Mouse (Mus musculus): ENCODE measurements around the gene Susd3.

Gene Susd3

DNA sequence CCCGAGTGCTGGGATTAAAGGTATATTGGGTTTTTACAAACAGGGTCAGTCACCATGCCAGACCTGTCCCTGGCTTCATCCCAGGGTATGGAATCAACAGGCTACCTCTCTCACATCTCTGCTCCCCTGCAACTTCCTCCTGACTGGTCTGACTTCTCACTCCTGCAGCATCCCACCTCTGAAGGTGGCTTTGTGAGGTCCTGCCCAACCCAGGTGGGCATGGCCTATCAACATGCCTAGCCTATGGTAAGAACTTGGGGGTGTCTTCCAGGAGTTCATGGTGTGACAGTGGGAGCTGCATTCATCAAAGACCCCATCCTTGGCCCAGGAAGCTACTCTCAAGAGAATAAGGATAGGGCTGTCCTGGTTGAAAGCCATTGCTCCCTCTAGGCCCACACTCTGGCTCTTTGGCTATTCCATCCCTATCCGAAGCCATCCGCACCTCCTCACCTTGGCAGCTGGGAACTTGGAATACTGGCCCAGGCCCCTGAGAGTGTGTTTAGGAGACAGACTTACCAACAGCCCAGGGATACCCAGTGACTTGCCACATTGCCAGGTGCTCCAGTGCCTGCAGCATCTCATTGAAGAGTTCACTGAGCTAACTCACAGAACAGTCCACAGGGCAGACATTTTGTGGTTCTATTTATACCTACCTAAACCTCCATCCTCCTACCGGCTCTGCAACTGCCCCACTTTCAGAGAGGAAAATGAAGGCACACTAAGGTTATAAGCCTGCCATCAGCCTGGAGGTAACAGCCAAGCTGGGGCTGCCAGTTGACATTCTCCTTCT, 35.6 kb downstream of the Susd3 start:
- DNase-seq (ENCODE audit: low spot score), result no peak

DNA sequence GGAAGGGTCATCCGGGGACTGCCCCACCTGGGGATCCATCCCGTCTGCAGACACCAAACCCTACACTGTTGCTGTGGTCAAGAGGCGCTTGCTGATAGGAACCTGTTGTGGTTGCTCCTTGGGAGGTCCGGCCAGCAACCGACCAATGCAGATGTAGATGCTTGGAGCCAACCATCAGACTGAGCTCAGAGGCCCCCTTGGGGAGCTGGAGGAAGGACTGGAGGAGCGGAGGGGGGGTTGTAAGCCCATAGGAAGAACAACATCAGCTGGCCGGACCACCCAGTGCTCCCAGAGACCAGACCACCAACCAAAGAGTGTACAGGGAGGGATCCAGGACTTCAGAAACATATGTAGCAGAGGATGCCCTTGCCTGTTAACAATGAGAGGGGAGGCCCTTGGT, 39.2 kb downstream of the Susd3 start:
- no peak for DNase-seq (ENCODE audit: low spot score)

DNA sequence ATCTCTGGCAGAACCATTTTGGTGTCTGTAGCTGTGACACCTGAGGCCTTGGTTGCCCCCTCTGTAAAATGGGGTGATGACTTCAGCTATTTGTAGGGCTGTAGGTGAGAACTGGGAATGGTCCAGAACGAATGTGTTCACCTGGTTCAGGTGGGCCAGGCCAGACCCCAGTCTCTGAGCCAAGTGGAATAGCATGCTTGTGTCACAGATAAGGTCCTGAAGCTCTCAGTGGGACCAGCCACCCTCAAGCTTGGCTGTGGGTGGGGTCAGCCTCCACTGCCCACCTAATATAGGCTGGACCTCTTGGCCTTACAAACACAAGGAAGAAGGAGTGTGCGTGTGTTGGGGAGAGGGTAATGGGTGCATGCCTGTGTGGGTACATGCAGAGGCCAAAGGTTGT, 42.2 kb downstream of the Susd3 start:
- no peak for DNase-seq (ENCODE audit: low spot score)

DNA sequence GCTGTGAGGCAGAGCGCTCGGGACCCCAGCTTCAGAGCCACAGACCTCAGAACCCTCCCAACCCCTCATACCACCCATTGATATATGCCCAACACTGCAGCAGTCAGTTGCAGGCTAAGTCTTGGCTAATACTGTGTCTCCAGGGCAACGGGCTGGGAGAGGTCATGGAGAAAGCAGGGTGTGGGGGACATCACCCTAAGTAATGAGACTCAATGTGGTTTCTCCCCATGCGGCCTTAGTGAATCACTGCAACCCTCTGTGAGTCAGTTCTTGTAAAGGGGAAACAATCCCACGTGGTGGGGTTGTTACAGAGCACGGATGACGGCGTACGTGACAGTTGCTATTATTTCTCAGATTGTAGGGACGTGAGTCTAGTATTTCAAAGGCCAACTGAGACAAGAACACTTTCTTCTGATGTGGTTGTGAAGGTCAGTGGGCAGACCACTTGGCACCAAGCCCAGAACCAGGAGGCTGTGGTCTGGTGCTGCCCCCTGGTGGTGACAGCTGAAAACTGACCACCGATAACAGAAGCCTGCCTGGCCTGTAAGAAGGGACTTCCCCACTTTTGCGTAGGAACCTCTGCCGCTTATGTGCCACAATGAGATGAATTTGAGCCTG, 43.0 kb downstream of the Susd3 start:
- peak; percentile 81 for DNase-seq (ENCODE audit: low spot score)

DNA sequence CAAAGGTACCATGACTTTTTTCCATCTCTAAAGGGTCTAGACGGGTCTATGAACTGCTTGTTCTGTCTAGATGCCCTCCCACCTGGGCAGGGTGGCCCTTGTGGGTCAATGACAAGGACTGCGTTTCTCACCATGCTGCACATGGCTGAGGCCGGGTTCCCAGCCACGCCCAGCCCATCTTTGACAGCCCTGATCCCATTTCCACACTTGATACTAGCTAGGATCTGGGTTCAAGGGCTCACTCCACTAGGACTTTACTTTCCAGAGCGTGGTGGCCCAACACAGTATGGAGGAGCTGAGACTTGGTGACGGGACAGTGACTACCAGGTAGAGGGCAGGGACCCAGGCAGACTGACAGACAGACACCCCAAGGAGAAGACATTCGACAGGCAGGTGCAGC, 46.0 kb downstream of the Susd3 start:
- no peak for DNase-seq (ENCODE audit: low spot score)

DNA sequence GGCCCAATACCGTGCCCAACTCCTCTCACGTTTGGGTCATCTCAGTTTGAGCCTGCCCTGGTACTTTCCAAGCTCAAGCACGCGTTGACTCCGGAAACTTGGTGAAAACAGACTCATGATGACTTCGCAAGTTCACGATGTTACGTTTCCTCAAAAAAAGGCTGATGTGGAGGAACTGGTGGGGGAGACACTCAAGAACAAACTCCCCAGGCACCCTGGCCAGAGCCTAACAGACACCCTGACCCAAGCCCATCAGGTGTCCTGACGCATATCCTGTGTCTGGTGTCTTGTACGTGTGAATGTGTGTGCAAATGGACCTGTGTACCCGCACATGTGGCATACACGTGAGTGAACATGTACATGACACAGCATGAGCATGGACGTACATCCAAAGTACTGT, 47.8 kb downstream of the Susd3 start:
- DNase-seq (ENCODE audit: low spot score), result no peak

DNA sequence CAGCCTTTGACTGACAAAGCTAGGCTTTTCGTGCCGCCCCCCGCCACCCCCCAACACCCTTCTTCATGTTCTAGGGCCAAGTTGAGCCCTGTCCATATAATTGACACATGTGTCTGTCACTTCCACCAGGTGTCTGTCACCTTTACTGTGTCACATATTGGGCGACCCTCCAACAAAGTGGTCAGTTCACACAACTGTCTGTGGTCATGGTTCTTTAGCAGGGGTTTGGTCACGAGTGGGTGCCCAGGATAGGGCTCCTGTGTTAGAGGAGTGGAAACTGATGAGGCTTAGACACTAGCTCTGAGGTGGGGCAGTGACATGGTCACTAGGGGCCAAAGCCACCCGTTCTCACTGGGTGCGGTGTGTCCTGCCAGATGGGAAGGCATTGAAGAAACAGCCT, 48.6 kb downstream of the Susd3 start:
- DNase-seq (ENCODE audit: low spot score), result no peak

DNA sequence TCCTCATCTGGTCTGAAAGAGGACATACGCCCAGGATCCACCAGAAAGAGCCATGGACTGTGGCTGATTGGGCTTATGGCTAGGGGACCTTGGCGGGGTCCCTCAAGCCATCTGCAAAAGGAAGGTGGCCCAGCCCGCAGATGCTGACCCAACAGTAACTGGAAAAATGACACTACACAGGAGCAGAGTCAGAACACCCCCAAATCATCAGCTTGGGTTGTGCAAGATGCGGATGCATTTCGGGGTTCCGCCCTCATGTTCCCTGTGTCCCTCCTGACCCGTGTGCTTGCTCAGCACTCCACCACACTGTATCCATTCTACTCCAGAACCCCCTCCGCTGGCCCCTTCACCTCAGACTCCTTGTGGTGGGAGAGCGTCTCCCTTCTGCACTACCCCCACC, 49.8 kb downstream of the Susd3 start:
- no peak for DNase-seq (ENCODE audit: low spot score)

DNA sequence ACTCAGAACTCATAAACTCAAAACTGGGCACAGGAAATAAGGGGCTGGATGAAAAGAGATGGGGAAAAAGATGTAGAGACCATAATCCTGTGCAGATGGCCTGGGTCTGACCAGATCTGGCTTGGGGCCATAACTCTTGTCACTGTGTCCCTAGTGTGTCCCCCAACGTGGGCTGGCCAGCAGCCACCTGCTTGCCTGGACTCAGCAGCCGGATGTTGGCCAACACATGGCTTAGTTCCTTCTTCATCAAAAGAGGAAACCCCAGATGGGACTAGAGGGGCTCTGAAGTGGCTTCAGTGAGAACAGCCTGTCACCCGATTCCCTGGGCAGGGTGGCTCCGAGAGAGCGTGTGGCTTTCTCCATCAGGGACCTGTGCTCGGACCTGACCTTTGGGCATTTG, 51.7 kb downstream of the Susd3 start:
- DNase-seq (ENCODE audit: low spot score), result no peak

DNA sequence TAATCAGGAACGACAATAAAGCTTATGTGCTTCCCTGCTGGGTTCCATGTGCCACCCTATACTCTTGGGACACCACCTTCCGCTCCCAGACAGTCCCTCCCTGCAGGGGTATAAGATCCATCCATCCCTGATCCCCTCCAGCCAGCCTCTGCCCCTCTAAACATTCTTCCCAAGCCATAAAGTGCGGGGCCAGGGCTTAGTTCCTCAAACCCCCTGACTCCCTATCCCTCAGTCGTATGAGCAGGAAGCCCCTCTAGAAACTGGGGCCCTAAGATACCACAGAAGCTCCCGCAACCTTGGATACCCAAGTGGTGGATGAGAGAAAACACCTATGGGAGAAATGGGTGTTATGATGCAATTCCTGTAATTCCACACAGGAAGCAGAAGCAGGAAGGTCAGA, 52.3 kb downstream of the Susd3 start:
- no peak for DNase-seq (ENCODE audit: low spot score)

DNA sequence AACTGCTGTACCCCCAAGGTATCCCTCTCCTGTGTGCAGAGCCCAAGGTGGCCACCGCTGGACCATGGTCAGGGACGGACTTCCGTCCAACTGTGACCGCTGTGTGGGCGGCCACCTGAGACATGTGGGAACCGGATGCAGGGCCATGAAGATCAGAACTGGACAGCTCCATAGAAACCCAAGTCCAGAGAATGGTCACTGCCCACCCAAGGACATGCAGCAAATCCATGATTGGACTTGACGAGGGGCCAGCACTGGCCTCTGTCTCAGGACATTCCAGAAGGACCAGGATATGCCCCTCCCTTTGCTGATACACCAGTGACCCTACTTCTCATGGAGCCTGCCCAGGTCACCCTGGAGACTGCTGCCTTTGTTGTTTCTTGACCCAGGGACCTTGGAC, 52.9 kb downstream of the Susd3 start:
- no peak for DNase-seq (ENCODE audit: low spot score)

DNA sequence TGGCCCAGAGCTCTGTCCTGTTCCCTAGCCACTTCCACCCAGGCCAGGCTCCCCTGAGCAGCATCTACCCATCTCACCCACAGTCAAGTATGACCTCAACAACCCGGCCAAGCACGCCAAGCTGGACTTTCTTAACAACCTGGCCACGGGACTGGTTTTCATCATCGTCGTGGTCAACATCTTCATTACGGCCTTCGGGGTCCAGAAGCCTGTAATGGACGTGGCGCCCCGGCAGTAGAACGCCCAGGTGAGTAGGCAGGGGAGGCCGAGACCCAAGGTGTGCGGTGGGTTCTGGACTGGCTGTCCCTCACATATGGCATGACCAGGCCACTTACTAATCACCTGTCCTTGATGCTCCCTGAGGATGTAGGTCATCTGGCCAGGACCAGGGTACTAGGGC, 53.7 kb downstream of the Susd3 start:
- no peak for DNase-seq (ENCODE audit: low spot score)

DNA sequence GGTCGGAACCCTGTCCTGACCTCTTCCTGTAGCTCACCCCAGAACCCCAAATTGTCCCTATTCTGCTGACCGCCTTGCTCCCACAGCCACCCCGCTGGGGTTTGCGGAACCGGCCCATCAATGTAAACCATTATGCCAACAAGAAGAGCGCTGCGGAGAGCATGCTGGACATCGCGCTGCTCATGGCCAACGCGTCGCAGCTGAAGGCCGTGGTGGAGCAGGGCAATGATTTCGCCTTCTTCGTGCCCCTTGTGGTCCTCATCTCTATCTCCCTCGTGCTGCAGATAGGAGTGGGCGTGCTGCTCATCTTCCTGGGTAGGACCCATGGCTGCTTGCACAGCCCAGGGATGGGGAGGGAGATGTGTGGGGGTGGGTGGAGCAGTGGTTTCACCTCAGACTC, 54.9 kb downstream of the Susd3 start:
- no peak for DNase-seq (ENCODE audit: low spot score)

DNA sequence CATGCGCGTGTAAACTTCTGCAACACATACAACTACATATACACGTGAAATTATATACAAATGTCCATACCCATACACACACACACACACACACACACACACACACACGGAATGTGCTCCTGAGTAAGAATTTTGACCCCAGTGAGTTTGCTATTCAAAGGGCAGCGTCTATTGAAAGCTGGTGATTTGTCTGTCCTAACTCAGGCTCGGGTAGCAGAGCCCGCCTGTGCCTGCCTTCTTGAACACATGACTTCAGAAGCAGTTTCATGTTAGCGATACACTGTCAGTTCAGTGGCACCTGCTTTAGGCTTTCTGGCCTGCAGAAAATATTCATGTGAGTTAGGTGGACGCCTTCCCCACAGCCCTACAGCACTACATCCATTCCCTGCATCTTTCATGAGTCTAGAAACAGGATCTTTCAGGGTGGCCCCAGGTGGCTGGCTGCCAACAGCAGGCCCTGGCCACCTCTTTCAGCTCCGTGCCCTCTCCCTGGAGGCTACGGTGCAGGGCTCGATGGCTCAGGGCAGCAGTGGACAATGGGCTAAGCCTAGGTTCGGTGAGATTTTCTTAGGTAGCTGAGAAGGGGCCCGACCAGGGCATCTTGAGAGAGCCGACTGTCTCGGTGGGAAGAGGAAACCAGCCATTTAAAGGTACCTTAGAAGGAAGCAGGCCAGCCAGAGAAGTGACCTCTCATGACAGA, 56.2 kb downstream of the Susd3 start:
- DNase-seq (ENCODE audit: low spot score), result no peak

DNA sequence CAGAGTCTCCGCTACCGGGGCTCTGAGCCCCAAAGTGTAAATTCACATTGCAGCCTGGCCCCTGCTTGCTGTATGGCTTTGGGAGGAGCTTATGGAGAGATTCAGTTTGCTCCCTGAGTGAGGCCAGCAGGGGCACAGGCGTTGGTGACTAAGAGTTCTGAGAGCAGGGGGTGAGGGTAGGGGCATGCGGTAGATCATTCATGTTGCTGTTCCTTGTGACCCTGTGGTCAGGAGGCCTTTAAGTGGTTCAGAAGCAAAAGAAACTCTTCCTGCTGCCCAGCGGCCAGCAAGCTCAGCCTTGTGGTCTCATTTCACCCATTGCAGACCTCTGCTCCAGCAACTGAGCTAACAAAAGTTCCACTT, 56.9 kb downstream of the Susd3 start:
- no peak for DNase-seq (ENCODE audit: low spot score)

DNA sequence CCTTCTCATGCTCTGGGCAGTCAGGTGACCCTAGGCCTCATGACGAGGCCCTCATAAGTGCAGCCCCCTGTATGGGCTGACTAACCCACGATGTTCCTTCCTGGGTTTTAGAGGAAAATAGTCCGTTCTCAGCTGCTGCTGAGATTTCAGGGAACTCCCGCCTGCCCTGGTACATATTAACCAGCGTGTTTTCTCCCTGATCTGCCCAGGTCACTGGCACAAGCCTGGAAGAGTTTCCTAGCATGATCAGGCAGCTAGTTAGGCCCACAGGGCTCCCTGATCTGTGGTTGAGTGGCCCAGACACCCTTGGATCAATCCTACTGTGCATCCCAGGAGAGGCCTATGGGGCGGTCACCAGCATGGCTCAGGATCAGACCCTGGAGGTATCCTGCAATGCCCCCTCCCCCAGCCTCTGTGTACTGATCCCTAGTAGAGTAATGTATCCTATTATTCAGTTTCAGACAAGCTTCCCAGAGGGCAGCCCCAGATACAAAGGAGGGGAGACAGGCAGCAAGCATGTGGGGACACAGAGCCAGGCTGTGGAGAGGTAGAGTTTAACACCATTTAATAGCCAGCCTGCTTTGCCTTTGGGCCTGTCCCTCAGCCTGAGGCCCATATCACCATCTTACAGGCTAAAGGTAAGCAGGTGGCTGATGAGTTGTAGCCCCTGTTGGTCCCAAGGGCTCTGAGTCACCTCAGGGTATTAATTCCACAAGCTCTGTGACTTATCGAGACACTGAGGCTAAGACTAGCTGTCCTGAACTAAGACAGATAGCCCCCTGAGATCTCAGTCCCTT, 57.4 kb downstream of the Susd3 start:
- DNase-seq (ENCODE audit: low spot score), result no peak

DNA sequence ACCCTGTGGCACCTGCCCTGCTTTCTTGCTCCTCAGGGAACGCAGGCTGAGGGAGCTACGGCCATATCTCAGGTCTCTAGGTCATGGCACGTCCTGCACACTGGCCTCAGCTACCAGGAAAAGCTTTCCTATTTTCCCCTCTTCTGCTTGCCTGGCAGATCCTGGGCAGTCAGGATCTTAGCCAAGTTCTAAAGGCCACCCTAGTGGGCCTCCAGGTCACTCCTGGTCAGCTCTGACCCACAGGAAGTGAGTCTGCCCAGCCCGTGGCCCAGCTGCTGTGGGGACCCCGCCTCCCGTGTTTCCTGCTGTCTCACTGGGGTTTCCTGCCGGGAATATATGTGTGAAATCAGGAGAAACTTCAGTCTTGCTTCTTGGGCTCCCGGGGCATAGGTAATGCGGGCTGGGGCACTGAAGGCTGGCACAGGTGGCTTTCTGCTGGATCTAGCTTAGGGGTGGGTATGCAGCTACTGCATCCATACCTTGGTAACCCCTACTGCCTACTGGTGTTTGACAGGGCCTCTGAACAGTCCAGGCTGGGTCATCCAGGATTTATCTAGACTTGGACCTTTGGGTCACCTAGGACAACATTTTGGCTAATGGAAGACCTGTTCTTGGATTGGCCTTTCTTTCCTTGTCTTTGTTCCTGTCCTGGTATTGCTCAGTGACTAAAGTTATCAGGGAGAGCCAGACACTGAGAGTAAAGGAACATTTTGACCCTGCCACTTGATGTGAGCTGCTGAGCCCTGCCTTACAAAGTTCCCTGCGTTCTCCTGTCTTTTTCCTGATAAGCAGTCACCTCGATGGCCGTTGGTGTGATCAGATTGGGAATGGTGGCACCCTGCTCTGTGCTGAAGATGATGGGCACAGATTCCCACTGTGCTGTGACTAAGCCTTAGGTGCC, 58.3 kb downstream of the Susd3 start:
- DNase-seq (ENCODE audit: low spot score), result no peak

DNA sequence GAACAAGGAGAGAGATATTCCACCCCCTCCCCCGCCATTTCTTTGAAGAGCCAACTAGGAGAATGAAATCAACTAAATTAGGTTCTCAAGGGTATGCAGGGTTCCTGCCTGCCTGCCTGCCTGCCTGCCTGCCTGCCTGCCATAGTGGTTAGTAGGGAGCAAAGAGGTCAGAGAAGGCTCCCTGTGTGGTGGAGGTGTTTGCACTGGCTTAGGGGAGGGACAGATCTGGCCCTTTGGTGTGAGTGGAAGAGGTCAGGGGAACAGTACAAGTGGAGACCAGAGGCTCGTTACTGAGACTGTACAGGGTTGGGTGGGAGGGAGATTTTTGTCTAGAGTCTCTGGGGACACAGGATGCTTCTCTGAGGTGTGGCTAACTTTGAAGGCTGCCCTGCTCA, 59.5 kb downstream of the Susd3 start:
- DNase-seq (ENCODE audit: low spot score), result no peak

DNA sequence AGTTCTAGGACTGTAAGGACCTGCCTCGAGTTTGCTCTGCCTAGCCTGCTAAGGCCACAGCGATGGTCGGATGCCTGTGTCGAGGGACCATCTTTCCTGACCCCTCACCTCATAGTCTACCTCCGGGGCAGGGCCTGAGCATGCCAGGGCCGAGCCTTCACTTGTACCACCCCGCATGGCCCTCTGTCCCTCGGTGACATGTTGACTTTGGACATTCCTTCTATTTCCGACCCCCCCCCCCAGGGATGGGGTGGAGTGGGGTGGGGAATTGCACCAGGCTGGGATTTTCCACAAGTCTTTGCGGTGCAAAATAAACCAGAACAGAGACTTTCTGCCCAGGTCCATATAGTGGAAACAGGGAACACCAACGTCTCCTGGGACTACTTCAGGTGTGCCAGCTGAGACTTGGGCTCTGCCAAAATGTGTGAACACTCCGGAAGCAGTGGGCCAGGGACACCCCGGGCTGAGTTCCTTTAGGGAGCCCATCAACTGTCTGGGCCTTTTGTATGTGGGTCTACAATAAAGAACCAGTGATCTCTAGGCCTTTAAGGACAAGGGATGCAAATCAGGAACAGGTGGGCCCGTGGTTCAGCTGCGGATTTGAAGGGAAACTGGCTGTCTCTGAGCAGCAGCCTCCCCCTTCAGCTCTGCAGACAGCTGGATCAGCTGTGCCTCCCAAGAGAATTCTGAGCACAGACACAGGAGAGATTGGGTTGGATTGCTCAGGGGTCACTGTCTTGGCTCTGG, 60.1 kb downstream of the Susd3 start:
- no peak for DNase-seq (ENCODE audit: low spot score)

DNA sequence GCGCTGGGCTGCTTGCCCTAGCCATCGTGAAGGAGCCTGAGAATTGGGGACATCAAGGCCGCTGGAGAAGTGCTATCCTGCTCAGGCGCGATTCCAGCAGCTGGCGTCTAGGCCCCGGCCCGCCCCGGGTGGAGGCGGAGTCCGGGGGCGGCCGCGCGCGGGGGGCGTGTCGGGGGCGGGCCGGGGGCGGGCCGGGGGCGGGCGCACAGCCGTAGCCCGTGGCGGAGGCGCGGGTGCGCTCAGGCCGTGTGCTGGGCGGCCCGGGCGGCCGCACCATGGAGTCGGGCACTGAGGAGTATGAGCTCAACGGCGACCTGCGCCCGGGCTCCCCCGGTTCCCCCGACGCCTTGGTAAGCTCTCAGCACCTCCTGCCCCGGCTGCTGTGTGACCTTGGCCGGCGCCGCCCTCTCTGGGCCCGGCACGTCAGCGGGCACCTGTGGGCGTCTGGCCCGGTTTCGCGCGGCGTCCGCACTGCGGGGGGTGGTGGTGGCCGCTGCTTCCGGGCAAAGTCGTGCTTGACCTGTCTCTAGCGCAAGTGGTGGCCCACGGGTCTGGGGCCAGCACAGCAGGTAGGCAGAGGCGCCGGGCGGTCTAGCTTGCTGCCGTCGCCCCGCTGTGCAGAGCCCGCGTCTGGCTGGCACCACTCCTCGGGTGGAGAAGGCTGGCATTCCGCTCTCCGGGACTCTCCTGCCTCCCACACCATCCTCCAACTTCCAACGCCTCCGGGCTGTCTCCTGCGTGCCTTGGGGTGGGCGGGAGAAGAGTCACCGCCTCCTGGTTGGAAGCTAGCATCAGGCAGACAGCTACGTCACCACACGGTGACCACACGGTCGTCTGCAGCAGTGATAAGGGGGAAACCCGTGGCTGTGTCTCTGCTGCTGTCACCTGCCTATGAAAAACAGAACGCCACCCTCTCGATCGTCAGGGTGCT, 61.0 kb downstream of the Susd3 start, which contains the start of gene Ninj1:
Gene Ninj1 (plus strand): TSS at position 198 of the 931 bp plus-strand sequence.
- peak; percentile 83 for DNase-seq (ENCODE audit: low spot score)

All from adipocyte (in vitro differentiated cells).